In genomic region chr9:7669674-7670073, GRCm38 (mm10) we compare ENCODE assay signal across 38 mouse cellular contexts. TPM values are rescaled to one million over a fixed set of nuclear protein-coding genes. Genes with fewer than 3 reads are reported as not detected.
"Had no signal": no experiment of that assay in that cellular context is flagged by ENCODE, and none has a peak within 500 bp of the region (broad histone marks: within the 10 kb centered on the region; RNA-seq: fewer than 3 reads in every experiment).

No protein-coding gene starts in this region.

- H3K9ac ChIP-seq: forebrain, embryonic 12.5 days; forebrain, embryonic 13.5 days; forebrain, embryonic 15.5 days; forebrain, postnatal 0 days had no signal

- ATAC-seq: forebrain, embryonic 13.5 days; forebrain, embryonic 14.5 days; forebrain, embryonic 15.5 days; forebrain, embryonic 16.5 days; forebrain, postnatal 0 days had no signal

- H3K4me2 ChIP-seq: embryonic facial prominence, embryonic 12.5 days; forebrain, embryonic 12.5 days; forebrain, embryonic 13.5 days; forebrain, embryonic 15.5 days had no signal

- H3K36me3 ChIP-seq: embryonic facial prominence, embryonic 12.5 days; forebrain, embryonic 10.5 days; forebrain, embryonic 12.5 days; forebrain, embryonic 15.5 days; heart, embryonic 10.5 days had no signal

- H3K27ac ChIP-seq: embryonic facial prominence, embryonic 12.5 days; forebrain, embryonic 10.5 days; forebrain, embryonic 12.5 days; forebrain, embryonic 13.5 days; forebrain, embryonic 15.5 days; gastrocnemius, adult 2 months; heart, adult 2 months; heart, embryonic 10.5 days had no signal

- DNase-seq: cerebellum, adult 18-20 months; cerebellum, adult 2 months; cerebellum, adult 8-10 months; cerebellum, adult 9-10 months; cerebellum, adult 9-11 months; cerebellum, postnatal 10 days; cerebellum, postnatal 14 days; cerebellum, postnatal 25 days; cerebellum, postnatal 36 days; embryo, embryonic 11 days; forebrain, postnatal 0 days; gastrocnemius, adult 2 months; gastrocnemius, postnatal 10 days; gastrocnemius, postnatal 14 days; gastrocnemius, postnatal 25 days; gastrocnemius, postnatal 36 days; heart, adult 18-20 months; heart, adult 2 months had no signal

- H3K4me1 ChIP-seq: embryonic facial prominence, embryonic 12.5 days; forebrain, embryonic 10.5 days; forebrain, embryonic 12.5 days; forebrain, embryonic 13.5 days; forebrain, embryonic 15.5 days; heart, embryonic 10.5 days had no signal

- H3K9me3 ChIP-seq: embryonic facial prominence, embryonic 12.5 days; forebrain, embryonic 10.5 days; forebrain, embryonic 12.5 days; forebrain, embryonic 13.5 days; forebrain, embryonic 15.5 days; heart, embryonic 10.5 days had no signal

- H3K4me3 ChIP-seq: embryonic facial prominence, embryonic 12.5 days; erythroblast, embryonic 14.5 days; forebrain, embryonic 10.5 days; forebrain, embryonic 12.5 days; forebrain, embryonic 13.5 days; forebrain, embryonic 15.5 days; gastrocnemius, adult 2 months; heart, adult 2 months; heart, embryonic 10.5 days had no signal

- H3K27me3 ChIP-seq: embryonic facial prominence, embryonic 12.5 days; forebrain, embryonic 12.5 days; forebrain, embryonic 13.5 days; forebrain, embryonic 15.5 days had no signal

RNA-seq across cellular contexts. Expression of gene Mmp7, which starts 22.2 kb away (rescaled TPM):
- total RNA-seq: common myeloid progenitor, adult 5-6 weeks; forebrain, postnatal 0 days; gastrocnemius, adult 18-20 months; gastrocnemius, adult 2 months; gastrocnemius, adult 8-10 months; gastrocnemius, postnatal 10 days; gastrocnemius, postnatal 14 days; gastrocnemius, postnatal 25 days; gastrocnemius, postnatal 36 days; gastrocnemius, postnatal 4 days; granulocyte monocyte progenitor cell, adult 5-6 weeks; heart, adult 18-20 months; heart, adult 2 months; heart, adult 8-10 months had no signal
- polyA plus RNA-seq: cerebellum, adult 2 months; cortical plate, adult 2 months; embryonic facial prominence, embryonic 11.5 days; embryonic facial prominence, embryonic 12.5 days; erythroblast, embryonic 14.5 days; forebrain, embryonic 10.5 days; forebrain, embryonic 11.5 days; forebrain, embryonic 12.5 days; forebrain, embryonic 13.5 days; forebrain, embryonic 14.5 days; forebrain, embryonic 15.5 days; forebrain, embryonic 16.5 days; forebrain, postnatal 0 days; frontal cortex, adult 2 months; heart, adult 2 months; heart, embryonic 10.5 days had no signal

RNA-seq across cellular contexts. Expression of gene Mmp20, which starts 41.6 kb away (rescaled TPM):
- total RNA-seq: common myeloid progenitor, adult 5-6 weeks; forebrain, postnatal 0 days; gastrocnemius, adult 18-20 months; gastrocnemius, adult 2 months; gastrocnemius, adult 8-10 months; gastrocnemius, postnatal 10 days; gastrocnemius, postnatal 14 days; gastrocnemius, postnatal 25 days; gastrocnemius, postnatal 36 days; gastrocnemius, postnatal 4 days; granulocyte monocyte progenitor cell, adult 5-6 weeks; heart, adult 18-20 months; heart, adult 2 months; heart, adult 8-10 months had no signal
- polyA plus RNA-seq: cortical plate, adult 2 months; embryonic facial prominence, embryonic 11.5 days; embryonic facial prominence, embryonic 12.5 days; erythroblast, embryonic 14.5 days; forebrain, embryonic 10.5 days; forebrain, embryonic 11.5 days; forebrain, embryonic 12.5 days; forebrain, embryonic 13.5 days; forebrain, embryonic 14.5 days; forebrain, embryonic 15.5 days; forebrain, embryonic 16.5 days; forebrain, postnatal 0 days; frontal cortex, adult 2 months; gonadal fat pad, adult 2 months; heart, adult 2 months; heart, embryonic 10.5 days had no signal
